Mouse (Mus musculus) G1E (cell line): ENCODE measurements around the gene Tfap4. TPM values are rescaled to one million over a fixed set of nuclear protein-coding genes. Genes with fewer than 3 reads are reported as not detected.

Experiments
- ATAC-seq: 2 replicates; pipeline ENCODE4 v1.8.0; 2016; ENCODE audit warnings: mild to moderate bottlenecking; ENCODE audit not compliant: insufficient number of reproducible peaks, poor library complexity, low FRiP score, severe bottlenecking; ENCODE audit errors: extremely low read depth
- DNase-seq: peaks from one replicate; pipeline ENCODE4 v3.0.0; 2012; ENCODE audit warnings: low spot score
- H3K27me3 ChIP-seq: 2 replicates; pipeline ENCODE4 v1.6.1; 2012; ENCODE audit warnings: mild to moderate bottlenecking, low read length, inconsistent platforms; ENCODE audit not compliant: insufficient read depth
- H3K36me3 ChIP-seq: replicated peaks from 2 replicates; pipeline ENCODE3; 2012; ENCODE audit warnings: mild to moderate bottlenecking, inconsistent platforms
- H3K4me1 ChIP-seq: 2 replicates; pipeline ENCODE4 v1.6.1; 2012; ENCODE audit warnings: low read depth, low read length, inconsistent platforms, mixed read lengths; ENCODE audit not compliant: insufficient read depth
- H3K4me3 ChIP-seq: 2 replicates; pipeline ENCODE4 v1.5.1; 2012; ENCODE audit warnings: low read depth, mild to moderate bottlenecking, inconsistent platforms, low read length, moderate library complexity, mixed read lengths
- H3K9me3 ChIP-seq: replicated peaks from 2 replicates; pipeline ENCODE4 v1.6.1; 2012; ENCODE audit warnings: inconsistent platforms
- CTCF ChIP-seq: IDR thresholded peaks from 2 replicates; pipeline ENCODE4 v1.5.1; 2012; ENCODE audit warnings: low read depth, low read length, inconsistent platforms, mixed read lengths
- GATA1 ChIP-seq: IDR thresholded peaks from 2 replicates; pipeline ENCODE4 v1.6.1; 2012; ENCODE audit warnings: borderline replicate concordance, low read length, inconsistent platforms, mixed read lengths
- GATA2 ChIP-seq: IDR thresholded peaks from 2 replicates; pipeline ENCODE4 v1.6.1; 2012; ENCODE audit warnings: low read depth, low read length, inconsistent platforms, borderline replicate concordance
- POLR2AphosphoS5 ChIP-seq: IDR thresholded peaks from 2 replicates; pipeline ENCODE4 v1.6.1; 2012; ENCODE audit warnings: low read depth, low read length, inconsistent platforms; ENCODE audit not compliant: insufficient replicate concordance
- TAL1 ChIP-seq: conservative IDR thresholded peaks from 2 replicates; pipeline ENCODE4 v1.6.1; 2012; ENCODE audit warnings: low read depth, low read length, inconsistent platforms, mixed read lengths
- polyA plus RNA-seq: library from polyadenylated mRNA; stranded (reverse); fragments of >175 nt; gene quantifications from 2 replicates; pipeline ENCODE4 v1.2.3, GENCODE M21; 2012
- total RNA-seq, 2 experiments: library from RNA; stranded (forward) in 1 of 2; stranded (reverse) in 1 of 2; fragments of 200-1000 nt in 1 of 2; fragments of >200 nt in 1 of 2; fragmentation: Nextera tagmentation in 1 of 2; gene quantifications; 2 replicates each; pipeline ENCODE4 v1.2.3; 2014 to 2017

The Tfap4 gene
- total and polyA plus RNA-seq, 3 experiments: 26.0 to 81.1 (median 46.3) TPM

- ATAC-seq: no peak
- no peaks in the 10 kb centered on the region for H3K36me3 ChIP-seq
- H3K4me3 ChIP-seq: no peak overlapping the region
- DNase-seq: no peak
- peaks cover 12% of the 10 kb centered on the region; the same call in 1 of the 2 replicates for H3K27me3 ChIP-seq
- H3K4me1 ChIP-seq: no peaks in the 10 kb centered on the region
- H3K9me3 ChIP-seq: no peaks in the 10 kb centered on the region
- no peak for TF ChIP-seq CTCF
- TF ChIP-seq POLR2AphosphoS5: no peak
- TF ChIP-seq GATA2: no peak
- no peak for TF ChIP-seq GATA1
- TF ChIP-seq TAL1: no peak
Measured at GRCm38 (mm10) chr16:4501703-4502102, 58.0 kb downstream of the Tfap4 start.

GRCm38 (mm10) chr16:4500598-4501385 lies 58.9 kb downstream of the Tfap4 start:
- H3K9me3 ChIP-seq: no peaks in the 10 kb centered on the region
- no peaks in the 10 kb centered on the region for H3K4me1 ChIP-seq
- peaks cover 14% of the 10 kb centered on the region; the same call in 1 of the 2 replicates for H3K27me3 ChIP-seq
- H3K36me3 ChIP-seq: no peaks in the 10 kb centered on the region
- no peak overlapping the region for H3K4me3 ChIP-seq
- no peak for TF ChIP-seq GATA1
- TF ChIP-seq POLR2AphosphoS5: no peak
- no peak for TF ChIP-seq GATA2
- no peak for TF ChIP-seq CTCF
- TF ChIP-seq TAL1: no peak
- DNase-seq: no peak
- no peak for ATAC-seq

GRCm38 (mm10) chr16:4497762-4498607 lies 61.7 kb downstream of the Tfap4 start:
- Histone ChIP-seq H3K4me3 (no peak overlapping the region), H3K4me1 (no peaks in the 10 kb centered on the region), H3K27me3 (peaks cover 17% of the 10 kb centered on the region), H3K36me3 (no peaks in the 10 kb centered on the region), H3K9me3 (no peaks in the 10 kb centered on the region)
- no peak for DNase-seq
- no peak for ATAC-seq
- no peak for TF ChIP-seq TAL1
- TF ChIP-seq CTCF: no peak
- no peak for TF ChIP-seq GATA2
- TF ChIP-seq POLR2AphosphoS5: no peak
- no peak for TF ChIP-seq GATA1

GRCm38 (mm10) chr16:4496470-4496869 lies 63.2 kb downstream of the Tfap4 start:
- DNase-seq (no peak), ATAC-seq (no peak)
- Histone ChIP-seq H3K4me3 (no peak overlapping the region), H3K36me3 (peaks cover 4% of the 10 kb centered on the region), H3K4me1 (no peaks in the 10 kb centered on the region), H3K27me3 (peaks cover 20% of the 10 kb centered on the region), H3K9me3 (no peaks in the 10 kb centered on the region)
- TF ChIP-seq TAL1: no peak
- no peak for TF ChIP-seq POLR2AphosphoS5
- no peak for TF ChIP-seq GATA2
- no peak for TF ChIP-seq CTCF
- TF ChIP-seq GATA1: no peak

GRCm38 (mm10) chr16:4495861-4496260 lies 63.8 kb downstream of the Tfap4 start:
- DNase-seq: no peak
- TF ChIP-seq GATA2: no peak
- TF ChIP-seq GATA1: no peak
- TF ChIP-seq TAL1: no peak
- no peak for TF ChIP-seq POLR2AphosphoS5
- no peak for TF ChIP-seq CTCF
- no peaks in the 10 kb centered on the region for H3K4me1 ChIP-seq
- no peaks in the 10 kb centered on the region for H3K9me3 ChIP-seq
- no peak for ATAC-seq
- H3K27me3 ChIP-seq: peaks cover 20% of the 10 kb centered on the region
- peaks cover 4% of the 10 kb centered on the region for H3K36me3 ChIP-seq
- no peak overlapping the region for H3K4me3 ChIP-seq

Other genes starting within 250 kb of the Tfap4 start
- gene Adcy9, start 139.4 kb downstream of the Tfap4 start, total RNA-seq (2014; fragmentation: Nextera tagmentation): 0.73 and 0.83 TPM in 2 replicates
- 2.1 and 2.3 TPM in 2 replicates for gene Adcy9, start 139.4 kb downstream of the Tfap4 start, total RNA-seq (2017)
- 0.41 and 0.47 TPM in 2 replicates for gene Adcy9, start 139.4 kb downstream of the Tfap4 start, polyA plus RNA-seq
- gene Srl, start 18.0 kb downstream of the Tfap4 start, total RNA-seq (2014; fragmentation: Nextera tagmentation): 5.9 and 8.6 TPM in 2 replicates
- gene Srl, start 18.0 kb downstream of the Tfap4 start, total RNA-seq (2017): 5.3 and 8.5 TPM in 2 replicates
- gene Srl, start 18.0 kb downstream of the Tfap4 start, polyA plus RNA-seq: 2.3 and 3.5 TPM in 2 replicates
- 2.6 and 2.8 TPM in 2 replicates for gene Glis2, start 34.9 kb upstream of the Tfap4 start, total RNA-seq (2014; fragmentation: Nextera tagmentation)
- gene Glis2, start 34.9 kb upstream of the Tfap4 start, total RNA-seq (2017): 1.0 and 1.2 TPM in 2 replicates
- gene Glis2, start 34.9 kb upstream of the Tfap4 start, polyA plus RNA-seq: 2.6 and 3.0 TPM in 2 replicates
- 65.3 and 70.0 TPM in 2 replicates for gene Pam16, start 65.1 kb upstream of the Tfap4 start, total RNA-seq (2014; fragmentation: Nextera tagmentation)
- 41.7 and 48.3 TPM in 2 replicates for gene Pam16, start 65.1 kb upstream of the Tfap4 start, total RNA-seq (2017)
- 35.3 and 51.6 TPM in 2 replicates for gene Pam16, start 65.1 kb upstream of the Tfap4 start, polyA plus RNA-seq
- gene Vasn, start 80.1 kb upstream of the Tfap4 start, total RNA-seq (2014; fragmentation: Nextera tagmentation): 0.30 TPM in 1 of 2 replicates, not detected in the other
- gene Vasn, start 80.1 kb upstream of the Tfap4 start, total RNA-seq (2017): 0.05 and 0.12 TPM in 2 replicates
- gene Vasn, start 80.1 kb upstream of the Tfap4 start, polyA plus RNA-seq: 0.03 and 0.04 TPM in 2 replicates
- gene Dnaja3, start 80.1 kb upstream of the Tfap4 start, total RNA-seq (2014; fragmentation: Nextera tagmentation): 53.1 and 56.1 TPM in 2 replicates
- 63.5 and 73.2 TPM in 2 replicates for gene Dnaja3, start 80.1 kb upstream of the Tfap4 start, total RNA-seq (2017)
- gene Dnaja3, start 80.1 kb upstream of the Tfap4 start, polyA plus RNA-seq: 23.9 and 33.1 TPM in 2 replicates
- gene Coro7, start 119.9 kb upstream of the Tfap4 start, total RNA-seq (2014; fragmentation: Nextera tagmentation): 74.9 and 94.3 TPM in 2 replicates
- 33.0 and 34.8 TPM in 2 replicates for gene Coro7, start 119.9 kb upstream of the Tfap4 start, total RNA-seq (2017)
- 159 and 205 TPM in 2 replicates for gene Coro7, start 119.9 kb upstream of the Tfap4 start, polyA plus RNA-seq
- 32.9 and 33.3 TPM in 2 replicates for gene Nmral1, start 159.5 kb upstream of the Tfap4 start, total RNA-seq (2014; fragmentation: Nextera tagmentation)
- 33.8 and 34.8 TPM in 2 replicates for gene Nmral1, start 159.5 kb upstream of the Tfap4 start, total RNA-seq (2017)
- 7.3 and 13.0 TPM in 2 replicates for gene Nmral1, start 159.5 kb upstream of the Tfap4 start, polyA plus RNA-seq
- 43.0 and 60.0 TPM in 2 replicates for gene Hmox2, start 166.5 kb upstream of the Tfap4 start, total RNA-seq (2014; fragmentation: Nextera tagmentation)
- gene Hmox2, start 166.5 kb upstream of the Tfap4 start, total RNA-seq (2017): 31.0 and 37.2 TPM in 2 replicates
- gene Hmox2, start 166.5 kb upstream of the Tfap4 start, polyA plus RNA-seq: 1.9 and 2.3 TPM in 2 replicates
- 12.6 and 16.2 TPM in 2 replicates for gene Cdip1, start 230.4 kb upstream of the Tfap4 start, total RNA-seq (2014; fragmentation: Nextera tagmentation)
- 11.4 and 12.0 TPM in 2 replicates for gene Cdip1, start 230.4 kb upstream of the Tfap4 start, total RNA-seq (2017)
- 25.5 and 31.9 TPM in 2 replicates for gene Cdip1, start 230.4 kb upstream of the Tfap4 start, polyA plus RNA-seq